Mouse (Mus musculus) lung, embryonic 16.5 days (tissue): ENCODE results near the gene Arhgef25. TPM values are rescaled to one million over a fixed set of nuclear protein-coding genes. Genes with fewer than 3 reads are reported as not detected.

Experiments
- ATAC-seq: fragments of 200-750 bp; cut with Nextera tagmentation; 2 replicates; pipeline ENCODE4 v1.8.0; 2017; ENCODE audit warnings: low read depth, mild to moderate bottlenecking, moderate library complexity
- H3K27ac ChIP-seq: fragments of 300-500 bp; sonication (generic); 2 replicates; pipeline ENCODE4 v1.5.1; 2014; ENCODE audit warnings: mild to moderate bottlenecking, control low read depth, low read length
- H3K27me3 ChIP-seq: fragments of 300-500 bp; sonication (generic); 2 replicates; pipeline ENCODE4 v1.6.1; 2014; ENCODE audit warnings: low read depth, low read length, mixed read lengths; ENCODE audit not compliant: control insufficient read depth, insufficient read depth
- H3K36me3 ChIP-seq: fragments of 300-500 bp; sonication (generic); 2 replicates; pipeline ENCODE4 v1.6.1; 2014; ENCODE audit warnings: low read length; ENCODE audit not compliant: control insufficient read depth, insufficient read depth
- H3K4me1 ChIP-seq: fragments of 300-500 bp; sonication (generic); replicated peaks from 2 replicates; pipeline ENCODE4 v1.6.1; 2014; ENCODE audit warnings: low read length, mixed read lengths; ENCODE audit not compliant: control insufficient read depth, insufficient read depth
- H3K4me2 ChIP-seq: fragments of 300-500 bp; sonication (generic); 2 replicates; pipeline ENCODE4 v1.6.1; 2014; ENCODE audit warnings: low read depth, low read length, control low read depth
- H3K4me3 ChIP-seq: fragments of 300-500 bp; sonication (generic); 2 replicates; pipeline ENCODE4 v1.5.1; 2014; ENCODE audit warnings: mild to moderate bottlenecking, low read length, control low read depth
- H3K9ac ChIP-seq: fragments of 300-500 bp; sonication (generic); 2 replicates; pipeline ENCODE4 v1.6.1; 2014; ENCODE audit warnings: low read length, control low read depth
- H3K9me3 ChIP-seq: fragments of 300-500 bp; sonication (generic); 2 replicates; pipeline ENCODE4 v1.6.1; 2016; ENCODE audit warnings: low read length; ENCODE audit not compliant: control insufficient read depth
- WGBS: fragments of 180-500 bp; shearing (Covaris S2); extraction: QIAGEN DNeasy Blood & Tissue Kit; methylation state at CpG from one replicate; pipeline ENCODE4 v1.1.7; 2014; 5-methylcytosine and 5-hydroxymethylcytosine counted together
- polyA plus RNA-seq: library from polyadenylated mRNA; unstranded; fragments of >200 nt; fragmentation: Nextera tagmentation; extraction: Ambion mirVana; gene quantifications from 2 replicates; pipeline ENCODE4 v1.2.1, GENCODE M21; 2015

Gene Arhgef25
- polyA plus RNA-seq, 1 experiment from 2014 or later = 60.3 TPM

DNA sequence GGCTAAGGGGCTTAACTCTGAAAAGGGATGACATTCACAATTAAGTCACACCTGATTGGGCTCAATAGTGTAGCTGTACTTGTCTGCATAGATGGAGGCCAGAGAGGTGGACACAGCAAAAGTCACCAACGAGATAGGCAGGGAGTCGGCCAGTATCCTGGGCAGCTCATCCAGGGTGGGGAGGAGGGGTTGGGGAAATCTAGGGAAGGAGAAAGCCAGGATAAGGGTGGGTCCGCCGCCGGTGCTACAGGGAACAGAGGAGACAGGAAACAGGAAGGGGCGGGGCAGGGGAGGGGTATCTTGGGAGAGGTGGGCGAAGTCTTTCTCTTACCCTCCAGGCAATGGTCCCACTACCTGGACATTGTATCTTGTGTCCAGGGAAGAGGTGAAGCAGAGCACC lies 13.1 kb downstream of the Arhgef25 start:
- Histone ChIP-seq H3K27me3 (peaks cover 55% of the 10 kb centered on the region), H3K4me2 (no peak overlapping the region), H3K9ac (no peak overlapping the region), H3K4me1 (peaks cover 12% of the 10 kb centered on the region), H3K4me3 (no peak overlapping the region), H3K27ac (no peak overlapping the region), H3K9me3 (no peaks in the 10 kb centered on the region), H3K36me3 (no peaks in the 10 kb centered on the region)
- 8% methylated on average over 7 of the region's 7 CpGs for WGBS
- ATAC-seq = no peak

DNA sequence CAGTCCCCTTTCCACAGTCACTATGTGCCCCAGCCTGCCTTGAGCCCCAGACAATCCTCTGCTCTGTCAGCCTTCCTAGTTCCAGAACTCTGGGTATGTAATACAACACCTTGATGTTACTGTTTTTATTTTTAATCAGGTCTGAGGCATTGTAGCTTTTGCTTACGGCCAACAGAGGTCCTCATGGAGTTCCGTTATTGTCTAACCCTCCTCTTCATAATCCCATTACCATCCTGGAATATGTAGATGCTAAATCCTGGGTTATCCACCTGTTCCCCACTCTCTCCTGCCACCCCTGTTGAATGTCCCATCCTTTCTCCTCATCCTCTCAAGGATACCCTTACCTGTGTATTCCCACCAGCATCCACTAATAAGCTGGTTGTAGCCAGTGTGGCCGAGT lies 13.7 kb downstream of the Arhgef25 start:
- Histone ChIP-seq H3K4me3 (no peak overlapping the region), H3K9me3 (no peaks in the 10 kb centered on the region), H3K27me3 (peaks cover 55% of the 10 kb centered on the region), H3K9ac (no peak overlapping the region), H3K27ac (no peak overlapping the region), H3K4me2 (no peak overlapping the region), H3K4me1 (peaks cover 12% of the 10 kb centered on the region), H3K36me3 (no peaks in the 10 kb centered on the region)
- no peak for ATAC-seq
- WGBS = 32% methylated on average over 3 of the region's 3 CpGs

- Histone ChIP-seq H3K9ac (no peak overlapping the region), H3K27ac (no peak overlapping the region), H3K4me3 (no peak overlapping the region), H3K4me1 (peaks cover 18% of the 10 kb centered on the region), H3K9me3 (no peaks in the 10 kb centered on the region), H3K4me2 (no peak overlapping the region), H3K27me3 (peaks cover 52% of the 10 kb centered on the region), H3K36me3 (no peaks in the 10 kb centered on the region)
- WGBS = 78% methylated on average over 7 of the region's 7 CpGs
- ATAC-seq = no peak
These were observed 15.7 kb downstream of the Arhgef25 start for GRCm38 (mm10) chr10:127174170-127174569.

GRCm38 (mm10) chr10:127173148-127174065 lies 16.5 kb downstream of the Arhgef25 start:
- H3K9me3 ChIP-seq = no peaks in the 10 kb centered on the region
- H3K27ac ChIP-seq = no peak overlapping the region
- no peak overlapping the region for H3K4me2 ChIP-seq
- H3K9ac ChIP-seq = no peak overlapping the region
- peaks cover 48% of the 10 kb centered on the region for H3K27me3 ChIP-seq
- no peak overlapping the region for H3K4me3 ChIP-seq
- no peaks in the 10 kb centered on the region for H3K36me3 ChIP-seq
- no peak for ATAC-seq
- peaks cover 16% of the 10 kb centered on the region for H3K4me1 ChIP-seq
- WGBS = 81% methylated on average over 16 of the region's 16 CpGs

- no peak for ATAC-seq
- H3K4me2 ChIP-seq = no peak overlapping the region
- no peaks in the 10 kb centered on the region for H3K9me3 ChIP-seq
- H3K27me3 ChIP-seq = peaks cover 49% of the 10 kb centered on the region
- H3K4me1 ChIP-seq = peaks cover 10% of the 10 kb centered on the region
- WGBS = 81% methylated on average over 15 of the region's 15 CpGs
- H3K27ac ChIP-seq = no peak overlapping the region
- no peaks in the 10 kb centered on the region for H3K36me3 ChIP-seq
- no peak overlapping the region for H3K4me3 ChIP-seq
- no peak overlapping the region for H3K9ac ChIP-seq
These were observed 18.2 kb downstream of the Arhgef25 start for GRCm38 (mm10) chr10:127171631-127172200.

DNA sequence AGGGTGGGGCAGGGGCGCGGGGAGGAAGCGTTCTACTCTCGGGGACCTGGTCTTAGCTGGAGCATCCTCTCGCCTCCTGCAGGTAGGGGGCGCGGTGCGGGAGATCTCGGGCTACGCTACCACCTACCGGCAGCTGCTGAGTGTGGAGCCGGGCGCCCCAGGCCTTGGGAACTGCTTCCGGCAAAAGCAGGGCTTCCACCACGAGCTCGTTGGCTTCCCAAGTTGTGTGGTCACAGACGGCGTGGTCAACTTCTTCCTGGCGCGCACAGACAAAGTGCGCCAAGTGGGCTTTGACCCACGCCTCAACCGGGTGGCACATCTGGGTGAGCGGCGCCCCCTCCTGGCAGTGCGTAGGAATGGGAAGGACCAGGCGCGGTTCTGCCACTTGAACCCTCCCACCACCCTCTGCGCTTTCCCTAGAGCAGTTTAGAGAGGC lies 19.0 kb downstream of the Arhgef25 start:
- H3K4me1 ChIP-seq = peaks cover 17% of the 10 kb centered on the region
- H3K27ac ChIP-seq = no peak overlapping the region
- H3K27me3 ChIP-seq = peaks cover 50% of the 10 kb centered on the region
- no peaks in the 10 kb centered on the region for H3K9me3 ChIP-seq
- WGBS = under 1% methylated on average over 29 of the region's 29 CpGs
- peak overlapping the region; percentile 67 for H3K4me2 ChIP-seq
- H3K9ac ChIP-seq = peak overlapping the region; percentile 37
- H3K36me3 ChIP-seq = no peaks in the 10 kb centered on the region
- peak; percentile 78 for ATAC-seq
- peak overlapping the region; percentile 47 for H3K4me3 ChIP-seq

DNA sequence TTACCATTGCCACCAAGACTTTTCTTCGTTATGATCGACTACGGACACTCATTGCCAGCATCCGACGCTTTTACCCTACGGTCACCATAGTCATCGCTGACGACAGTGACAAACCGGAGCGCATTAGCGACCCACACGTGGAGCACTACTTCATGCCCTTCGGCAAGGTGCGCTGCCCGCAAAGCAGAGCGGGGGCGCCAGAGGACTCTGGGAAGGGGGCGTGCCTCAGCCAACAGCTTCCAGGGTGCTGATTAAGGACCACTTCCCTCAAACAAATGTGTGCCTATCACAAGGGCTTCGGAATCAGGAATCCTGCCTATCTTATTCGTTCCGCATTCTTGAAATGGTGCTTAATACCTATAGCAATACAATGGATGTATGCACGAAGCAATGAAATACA lies 19.9 kb downstream of the Arhgef25 start:
- WGBS = 3% methylated on average over 22 of the region's 22 CpGs
- Histone ChIP-seq H3K27me3 (peaks cover 58% of the 10 kb centered on the region), H3K9me3 (no peaks in the 10 kb centered on the region), H3K36me3 (no peaks in the 10 kb centered on the region), H3K4me3 (peak overlapping the region; percentile 47), H3K4me1 (peaks cover 24% of the 10 kb centered on the region), H3K27ac (no peak overlapping the region), H3K4me2 (peak overlapping the region; percentile 67), H3K9ac (no peak overlapping the region)
- ATAC-seq = no peak

GRCm38 (mm10) chr10:127167614-127168192 lies 22.2 kb downstream of the Arhgef25 start:
- H3K9me3 ChIP-seq = no peaks in the 10 kb centered on the region
- H3K27ac ChIP-seq = no peak overlapping the region
- no peak overlapping the region for H3K4me2 ChIP-seq
- H3K36me3 ChIP-seq = no peaks in the 10 kb centered on the region
- no peak overlapping the region for H3K9ac ChIP-seq
- H3K4me1 ChIP-seq = peaks cover 26% of the 10 kb centered on the region
- H3K4me3 ChIP-seq = no peak overlapping the region
- 24% methylated on average over 10 of the region's 10 CpGs for WGBS
- no peak for ATAC-seq
- peaks cover 67% of the 10 kb centered on the region for H3K27me3 ChIP-seq
